Mouse (Mus musculus) hindbrain, embryonic 10.5 days (tissue): ENCODE measurements around the gene Rrp7a. TPM values are rescaled to one million over a fixed set of nuclear protein-coding genes. Genes with fewer than 3 reads are reported as not detected.
A peak's percentile ranks its signal among the peaks of the same experiment; 100 is the strongest.

Source experiments
- DNase-seq: peaks from one replicate; pipeline ENCODE4 v3.0.0-alpha.2; 2017; ENCODE audit warnings: low spot score
- H3K27ac ChIP-seq: fragments of 300-500 bp; sonication (generic); 2 replicates; pipeline ENCODE4 v1.5.1; 2016; ENCODE audit warnings: mild to moderate bottlenecking, moderate library complexity
- H3K27me3 ChIP-seq: fragments of 300-500 bp; sonication (generic); 2 replicates; pipeline ENCODE4 v1.6.1; 2016; ENCODE audit warnings: mild to moderate bottlenecking; ENCODE audit not compliant: poor library complexity, insufficient read depth, severe bottlenecking
- H3K36me3 ChIP-seq: fragments of 300-500 bp; sonication (generic); 2 replicates; pipeline ENCODE4 v1.6.1; 2016; ENCODE audit warnings: mild to moderate bottlenecking, moderate library complexity
- H3K4me1 ChIP-seq: fragments of 300-500 bp; sonication (generic); replicated peaks from 2 replicates; pipeline ENCODE4 v1.6.1; 2016; ENCODE audit warnings: mild to moderate bottlenecking
- H3K4me3 ChIP-seq: fragments of 300-500 bp; sonication (generic); 2 replicates; pipeline ENCODE4 v1.5.1; 2016; ENCODE audit warnings: mild to moderate bottlenecking, moderate library complexity
- H3K9me3 ChIP-seq: fragments of 300-500 bp; sonication (generic); 2 replicates; pipeline ENCODE4 v1.6.1; 2016; ENCODE audit warnings: mild to moderate bottlenecking, moderate library complexity
- WGBS: fragments of 180-500 bp; shearing (Covaris S2); methylation state at CpG from one replicate; pipeline ENCODE4 v1.1.7; 2016; 5-methylcytosine and 5-hydroxymethylcytosine counted together
- polyA plus RNA-seq: library from polyadenylated mRNA; unstranded; fragments of >200 nt; fragmentation: Nextera tagmentation; extraction: Ambion mirVana; gene quantifications from 2 replicates; pipeline ENCODE4 v1.2.1, GENCODE M21; 2016

Gene Rrp7a
- polyA plus RNA-seq, 1 experiment from 2014 or later, result 85.4 TPM

DNA sequence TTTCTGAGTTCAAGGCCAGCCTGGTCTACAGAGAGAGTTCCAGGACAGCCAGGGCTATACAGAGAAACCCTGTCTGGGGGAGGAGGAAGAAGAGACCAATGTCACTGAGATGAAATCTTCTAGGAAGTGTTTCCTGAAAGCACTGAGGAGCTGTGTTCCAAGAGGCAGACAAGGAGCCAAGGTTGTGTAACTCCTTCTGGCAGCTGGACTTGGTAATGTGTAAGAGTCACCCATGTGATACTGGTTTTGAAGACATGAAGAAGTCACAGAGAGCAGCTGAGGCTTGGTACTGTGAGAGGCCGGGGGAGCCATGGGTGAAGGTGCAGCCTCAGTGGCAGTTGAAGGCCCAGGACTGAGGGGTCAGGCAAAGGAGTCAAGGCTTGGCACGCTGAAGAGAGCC lies 28.9 kb downstream of the Rrp7a start:
- 72% methylated on average over 2 of the region's 2 CpGs for whole genome bisulfite sequencing
- Histone ChIP-seq H3K4me1 (peaks cover 18% of the 10 kb centered on the region), H3K36me3 (no peaks in the 10 kb centered on the region), H3K27ac (no peak overlapping the region), H3K4me3 (no peak overlapping the region), H3K9me3 (no peaks in the 10 kb centered on the region), H3K27me3 (peaks cover 43% of the 10 kb centered on the region)
- no peak for DNase-seq

DNA sequence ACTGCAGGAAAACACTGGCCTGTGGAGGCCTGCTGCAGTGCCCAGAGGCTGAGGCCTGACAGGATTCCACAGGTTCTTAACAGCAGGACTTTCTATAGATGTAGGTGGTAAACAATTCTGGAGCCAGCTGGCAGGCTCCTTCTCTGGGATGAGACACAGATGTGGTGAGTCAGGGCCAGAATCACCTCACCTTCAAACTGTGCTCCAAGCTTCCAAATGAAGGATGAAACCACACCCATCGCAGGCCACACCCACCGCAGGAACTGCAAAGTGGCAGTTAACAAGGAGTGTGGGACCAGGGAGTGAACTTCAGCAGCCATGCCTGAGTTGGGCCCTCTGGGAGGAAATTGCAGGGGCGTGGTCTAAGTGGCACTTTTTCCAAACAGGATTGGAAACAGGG lies 31.7 kb downstream of the Rrp7a start:
- peaks cover 51% of the 10 kb centered on the region for H3K27me3 ChIP-seq
- 44% methylated on average over 3 of the region's 3 CpGs for WGBS

DNA sequence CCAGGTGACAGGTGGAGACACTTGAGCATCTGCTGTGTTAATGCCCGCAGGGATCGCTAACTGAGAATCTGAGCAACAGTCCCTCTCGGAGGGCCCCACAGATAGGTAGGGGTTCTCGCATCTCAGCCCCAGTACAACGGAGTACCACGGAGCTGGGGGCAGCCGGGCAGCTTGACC lies 33.3 kb downstream of the Rrp7a start, which contains the start of gene Serhl:
TSS of gene Serhl (plus strand) at position 78 of the 177 bp plus-strand sequence.
- no peak for DNase-seq
- peak within 1 kb of the TSS; percentile 35 for H3K4me3 ChIP-seq
- WGBS, result 13% methylated on average over 7 of the region's 7 CpGs

More for the DNA sequence above, 31.7 kb downstream of the Rrp7a start:
- H3K4me1 ChIP-seq, result peaks cover 23% of the 10 kb centered on the region
- H3K27ac ChIP-seq, result no peak overlapping the region
- no peak for DNase-seq
- no peaks in the 10 kb centered on the region for H3K36me3 ChIP-seq
- no peaks in the 10 kb centered on the region for H3K9me3 ChIP-seq
- no peak overlapping the region for H3K4me3 ChIP-seq

DNA sequence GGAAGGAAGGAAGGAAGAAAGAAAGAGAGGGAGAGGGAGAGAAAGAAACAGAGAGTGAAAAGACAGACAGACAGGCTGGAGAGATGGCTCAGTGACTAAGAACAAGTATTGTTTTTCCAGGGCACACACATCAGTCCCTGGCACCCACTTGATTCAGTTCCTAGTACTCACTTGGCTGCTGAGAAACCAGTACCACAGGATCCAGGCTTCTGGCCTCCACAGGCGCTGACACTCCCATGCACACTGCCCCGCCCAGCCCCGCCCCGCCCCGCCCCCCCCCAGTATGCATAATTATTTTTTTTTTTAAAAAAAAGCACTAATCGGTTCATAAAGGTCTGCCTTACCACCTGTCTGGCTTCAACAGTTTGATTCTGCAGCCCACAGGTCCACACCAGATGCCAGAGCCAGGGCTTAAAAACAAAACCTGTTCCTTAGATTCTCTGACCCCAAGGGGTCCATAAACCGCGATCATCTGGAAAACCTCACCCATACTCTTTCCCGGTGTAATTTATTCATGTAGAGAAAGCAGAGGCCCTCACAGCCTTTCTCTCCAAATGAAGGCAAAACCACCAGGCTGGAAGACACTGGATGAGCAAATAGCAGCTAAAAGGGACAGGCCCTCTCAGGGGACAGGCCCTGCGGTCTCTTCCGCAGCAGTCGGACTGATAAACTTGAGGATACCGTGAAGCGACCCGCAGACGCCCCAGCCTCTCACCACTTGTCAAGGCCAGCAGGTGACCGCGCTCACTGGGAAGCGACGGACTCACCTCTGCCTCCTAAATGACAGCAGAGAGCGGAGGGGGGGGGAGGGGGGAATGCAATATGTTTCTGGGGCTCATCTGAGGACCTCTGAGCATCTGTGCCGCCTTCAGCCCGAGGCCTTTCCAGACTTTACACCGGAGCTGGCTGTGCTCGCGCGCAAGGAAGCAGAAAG lies 33.8 kb downstream of the Rrp7a start:
- H3K9me3 ChIP-seq, result no peaks in the 10 kb centered on the region
- H3K27me3 ChIP-seq, result peaks cover 52% of the 10 kb centered on the region
- no peaks in the 10 kb centered on the region for H3K36me3 ChIP-seq
- H3K4me1 ChIP-seq, result peaks cover 32% of the 10 kb centered on the region
- no peak for DNase-seq
- 3% methylated on average over 27 of the region's 27 CpGs for WGBS
- no peak overlapping the region for H3K27ac ChIP-seq
- peak overlapping the region; percentile 35 for H3K4me3 ChIP-seq

More for the DNA sequence above, 33.3 kb downstream of the Rrp7a start, which contains the start of gene Serhl:
- Histone ChIP-seq H3K36me3 (no peaks in the 10 kb centered on the region), H3K4me1 (peaks cover 27% of the 10 kb centered on the region), H3K9me3 (no peaks in the 10 kb centered on the region), H3K27me3 (peaks cover 52% of the 10 kb centered on the region), H3K27ac (no peak within 1 kb of the TSS)

DNA sequence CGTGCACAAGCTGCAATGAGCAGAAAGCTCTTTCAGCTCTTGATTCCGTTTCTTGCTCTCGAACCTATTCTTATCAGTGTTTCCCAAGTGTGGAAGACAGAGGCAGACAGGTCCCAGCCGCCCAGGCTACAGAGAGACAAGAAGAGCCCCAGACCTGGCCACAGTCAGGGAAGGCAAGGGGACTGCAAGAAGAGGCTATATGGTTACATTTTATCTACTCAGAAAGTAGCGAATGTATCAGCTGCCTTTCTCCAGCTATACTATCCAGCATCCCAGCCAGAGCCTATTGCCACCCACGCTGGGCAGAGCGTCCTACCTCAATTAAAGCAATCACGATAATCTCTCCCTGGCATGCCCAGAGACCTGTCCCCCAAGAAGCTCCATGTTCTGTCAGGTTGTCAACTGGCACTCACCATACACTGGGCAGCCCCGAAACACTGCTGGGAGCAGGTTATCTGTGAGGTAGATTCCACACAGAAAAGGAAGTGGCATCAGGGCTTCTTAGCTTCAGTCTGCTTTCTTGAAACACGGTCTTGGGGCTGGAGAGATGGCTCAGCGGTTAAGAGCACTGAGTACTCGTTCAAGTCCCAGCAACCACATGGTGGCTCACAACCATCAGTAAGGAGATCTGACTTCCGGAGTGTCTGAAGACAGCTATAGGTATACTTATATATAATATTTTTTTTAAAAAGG lies 35.8 kb downstream of the Rrp7a start:
- peaks cover 60% of the 10 kb centered on the region for H3K27me3 ChIP-seq
- H3K4me3 ChIP-seq, result no peak overlapping the region

DNA sequence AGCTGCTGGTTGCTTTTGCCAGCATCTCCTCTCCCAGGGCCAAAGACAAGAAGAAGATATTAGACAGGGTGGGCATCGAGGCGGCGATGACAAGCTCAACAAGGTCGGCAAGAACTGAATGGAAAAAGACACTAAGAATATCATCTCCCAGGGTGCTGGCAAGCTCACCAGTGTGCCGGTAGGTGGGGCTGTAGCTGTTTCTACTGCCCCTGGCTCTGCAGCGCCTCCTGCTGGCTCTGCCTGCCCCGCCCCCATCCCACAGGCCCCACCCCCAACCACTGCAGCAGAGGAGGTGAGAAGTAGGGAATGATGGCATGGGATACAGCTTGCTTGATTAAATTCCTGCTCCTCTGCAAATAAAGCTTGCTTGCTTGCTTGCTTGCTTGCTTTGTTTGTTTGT lies 36.7 kb downstream of the Rrp7a start:
- H3K9me3 ChIP-seq, result no peaks in the 10 kb centered on the region
- no peaks in the 10 kb centered on the region for H3K36me3 ChIP-seq
- no peak overlapping the region for H3K4me3 ChIP-seq
- no peak overlapping the region for H3K27ac ChIP-seq
- H3K4me1 ChIP-seq, result peaks cover 55% of the 10 kb centered on the region
- H3K27me3 ChIP-seq, result peaks cover 57% of the 10 kb centered on the region
- peak; percentile 43 for DNase-seq
- 35% methylated on average over 7 of the region's 7 CpGs for WGBS

More for the DNA sequence above, 35.8 kb downstream of the Rrp7a start:
- Histone ChIP-seq H3K27ac (no peak overlapping the region), H3K36me3 (no peaks in the 10 kb centered on the region), H3K4me1 (peaks cover 46% of the 10 kb centered on the region), H3K9me3 (no peaks in the 10 kb centered on the region)
- 85% methylated on average over 13 of the region's 13 CpGs for WGBS
- DNase-seq, result no peak

DNA sequence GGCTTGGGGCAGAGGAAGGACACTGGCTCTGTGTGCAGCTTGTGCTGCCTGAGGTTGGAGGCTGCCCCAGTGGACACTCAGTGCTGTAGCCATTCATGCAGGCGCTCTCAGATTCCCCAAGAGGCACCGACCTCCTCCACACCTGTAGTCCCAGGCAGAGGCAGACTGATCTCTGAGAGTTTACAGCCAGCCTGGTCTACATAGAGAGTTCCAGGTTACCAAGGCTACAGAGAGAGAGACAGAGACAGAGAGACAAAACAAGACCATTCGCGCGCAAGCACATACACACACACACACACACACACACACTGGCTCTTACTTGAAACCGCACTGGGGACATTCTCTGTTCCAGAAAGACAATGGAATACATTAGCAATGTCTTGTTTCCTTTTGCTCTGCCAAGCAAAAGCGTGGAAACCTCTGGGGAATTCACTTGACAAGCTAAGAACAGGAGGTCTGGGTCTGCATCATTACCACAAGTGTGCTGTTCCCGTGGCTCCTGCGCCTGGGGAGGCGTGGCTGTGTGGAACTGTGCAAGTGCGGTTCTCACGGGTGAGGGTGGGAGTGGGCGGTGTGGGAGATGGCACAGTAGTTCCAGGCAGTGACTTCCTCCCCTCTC lies 38.5 kb downstream of the Rrp7a start:
- Histone ChIP-seq H3K4me3 (no peak overlapping the region), H3K36me3 (no peaks in the 10 kb centered on the region), H3K27me3 (peaks cover 39% of the 10 kb centered on the region), H3K9me3 (no peaks in the 10 kb centered on the region), H3K4me1 (peaks cover 47% of the 10 kb centered on the region), H3K27ac (0 out of 2 replicates have a peak overlapping the region, but pooled peaks have one; percentile 20)
- 58% methylated on average over 13 of the region's 13 CpGs for WGBS
- no peak for DNase-seq

DNA sequence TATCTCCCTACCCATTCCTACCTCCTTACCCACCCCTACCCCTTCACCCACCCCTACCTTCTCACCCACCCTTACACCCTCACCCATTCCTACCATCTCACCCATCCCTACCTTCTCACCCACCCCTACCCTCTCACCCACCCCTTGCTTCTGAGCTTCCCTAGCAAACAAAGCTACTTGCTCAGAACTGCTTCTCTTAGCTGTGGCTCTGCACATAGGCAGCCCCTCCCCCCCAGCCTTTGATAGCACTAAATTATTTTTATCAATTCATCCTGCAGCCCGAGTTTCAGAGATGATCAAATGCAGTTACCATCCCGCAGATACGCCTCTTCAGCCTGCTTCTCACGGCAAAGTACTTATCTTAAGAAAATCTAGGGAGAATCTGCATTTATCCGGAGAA lies 39.1 kb downstream of the Rrp7a start:
- H3K4me1 ChIP-seq, result peaks cover 43% of the 10 kb centered on the region
- DNase-seq, result no peak
- no peak overlapping the region for H3K4me3 ChIP-seq
- 71% methylated on average over 5 of the region's 5 CpGs for WGBS
- peaks cover 33% of the 10 kb centered on the region for H3K27me3 ChIP-seq
- no peaks in the 10 kb centered on the region for H3K36me3 ChIP-seq
- H3K9me3 ChIP-seq, result no peaks in the 10 kb centered on the region
- H3K27ac ChIP-seq, result 0 out of 2 replicates have a peak overlapping the region, but pooled peaks have one; percentile 20

DNA sequence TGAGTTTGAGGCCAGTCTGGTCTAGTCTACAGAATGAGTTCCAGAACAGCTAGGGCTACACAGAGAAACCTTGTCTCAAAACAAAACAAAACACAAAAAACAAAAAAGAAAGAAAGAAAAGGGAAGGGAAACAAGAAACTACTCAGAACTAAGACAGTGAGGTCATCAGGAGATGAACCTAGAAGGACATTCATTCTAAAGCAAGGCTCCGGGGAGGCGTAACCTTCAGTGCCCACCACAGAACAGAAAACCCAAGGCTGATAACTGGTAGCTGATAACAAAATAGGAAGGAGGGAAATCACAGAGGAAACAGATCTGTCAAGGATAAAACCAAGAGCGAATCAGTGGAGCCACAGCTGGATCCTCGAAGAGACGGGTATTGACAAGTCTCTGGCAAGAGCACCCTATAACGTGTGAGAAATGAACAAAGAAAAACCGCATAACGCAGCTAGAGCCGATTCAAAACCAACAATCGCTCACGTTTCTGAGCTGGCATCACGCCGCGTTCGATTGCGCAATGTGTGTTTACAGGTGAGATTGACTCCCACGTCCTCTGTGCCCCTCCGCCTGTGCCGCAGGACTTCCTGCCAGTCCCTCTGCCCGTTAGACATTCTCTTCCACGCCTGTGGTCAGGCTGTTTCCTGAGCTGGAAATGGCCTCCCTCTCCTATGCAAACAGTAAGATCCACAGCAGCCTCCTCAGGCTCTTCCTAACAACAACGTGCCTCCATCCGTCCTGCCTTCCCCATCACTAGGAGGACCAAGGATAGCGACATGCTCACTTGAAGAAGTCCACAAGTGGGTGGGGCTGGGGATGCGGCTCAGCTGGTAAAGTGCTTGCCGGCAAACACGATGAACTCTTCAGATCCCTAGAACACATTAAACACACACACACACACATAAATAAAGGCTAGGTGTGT lies 46.7 kb downstream of the Rrp7a start:
- Histone ChIP-seq H3K4me1 (peaks cover 15% of the 10 kb centered on the region), H3K36me3 (no peaks in the 10 kb centered on the region), H3K9me3 (no peaks in the 10 kb centered on the region), H3K27ac (no peak overlapping the region), H3K4me3 (no peak overlapping the region), H3K27me3 (peaks cover 6% of the 10 kb centered on the region; the same call in 1 of the 2 replicates)
- DNase-seq, result no peak
- WGBS, result 68% methylated on average over 27 of the region's 27 CpGs

DNA sequence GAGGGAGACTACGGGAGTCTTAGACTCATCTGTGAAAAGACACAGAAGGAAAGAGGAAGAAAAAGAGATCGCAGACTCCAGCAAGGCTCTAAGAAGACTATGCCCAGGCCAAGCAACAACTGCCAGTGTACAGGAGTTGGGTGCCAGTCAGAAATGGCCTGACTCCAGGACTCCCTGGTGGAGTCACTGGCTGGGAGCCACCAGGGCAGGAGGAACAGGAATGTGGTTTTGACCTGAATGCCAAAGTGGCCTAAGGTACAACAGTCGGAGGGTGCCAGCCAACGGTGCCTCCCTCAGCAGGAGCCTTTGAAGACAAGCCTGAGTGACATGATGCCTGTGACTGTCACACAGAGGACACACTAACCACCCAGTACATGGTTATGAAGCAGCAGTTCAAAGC lies 48.4 kb downstream of the Rrp7a start:
- DNase-seq, result no peak
- Histone ChIP-seq H3K27ac (no peak overlapping the region), H3K9me3 (no peaks in the 10 kb centered on the region), H3K4me3 (no peak overlapping the region), H3K4me1 (peaks cover 15% of the 10 kb centered on the region), H3K36me3 (no peaks in the 10 kb centered on the region), H3K27me3 (peaks cover 6% of the 10 kb centered on the region; the same call in 1 of the 2 replicates)
- WGBS, result 91% methylated on average over 4 of the region's 4 CpGs

DNA sequence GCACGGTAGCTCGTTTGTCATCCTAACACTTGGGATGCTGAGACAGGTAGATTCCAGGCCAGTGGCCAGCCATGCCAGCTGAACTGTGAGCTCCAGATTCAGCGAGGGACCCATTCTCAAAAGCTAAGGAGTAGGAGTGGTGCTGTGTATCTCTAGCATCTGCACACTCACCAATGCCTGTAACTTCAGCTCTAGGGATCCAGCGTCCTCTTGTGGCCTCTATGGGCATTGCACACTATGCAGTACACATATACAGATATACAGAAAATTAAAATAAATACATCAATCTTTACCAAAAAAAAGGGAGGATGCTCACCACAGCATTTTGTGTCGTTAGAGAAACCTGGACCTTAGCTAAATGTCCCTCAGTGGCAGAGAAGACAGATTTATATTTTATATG lies 50.8 kb downstream of the Rrp7a start:
- no peak for DNase-seq
- Histone ChIP-seq H3K27ac (no peak overlapping the region), H3K36me3 (no peaks in the 10 kb centered on the region), H3K27me3 (peaks cover 6% of the 10 kb centered on the region; the same call in 1 of the 2 replicates), H3K4me1 (peaks cover 11% of the 10 kb centered on the region), H3K9me3 (no peaks in the 10 kb centered on the region), H3K4me3 (no peak overlapping the region)
- WGBS, result 88% methylated on average over 5 of the region's 5 CpGs

DNA sequence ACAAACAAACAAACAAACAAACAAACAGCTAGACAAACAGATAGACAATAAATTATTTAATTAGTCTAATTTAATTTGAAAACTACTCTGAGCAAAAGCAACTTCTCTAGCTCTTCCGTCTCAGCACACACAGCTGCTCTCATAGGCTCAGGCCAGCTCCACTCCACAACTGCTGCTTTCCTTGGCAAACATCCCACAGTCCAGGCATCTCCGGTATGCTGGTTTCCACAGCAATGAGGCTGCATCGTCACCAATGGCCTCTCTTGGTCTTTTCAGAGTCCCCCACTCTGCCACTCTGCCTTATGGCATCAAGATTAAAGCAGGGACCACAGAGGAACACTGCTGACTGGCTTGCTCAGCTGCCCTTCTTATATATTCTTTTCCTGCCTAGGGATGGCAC lies 51.7 kb downstream of the Rrp7a start:
- DNase-seq, result no peak
- H3K27me3 ChIP-seq, result peaks cover 2% of the 10 kb centered on the region; the same call in 1 of the 2 replicates
- no peak overlapping the region for H3K4me3 ChIP-seq
- peaks cover 2% of the 10 kb centered on the region; the same call in 1 of the 2 replicates for H3K4me1 ChIP-seq
- 82% methylated on average over 3 of the region's 3 CpGs for WGBS
- H3K36me3 ChIP-seq, result no peaks in the 10 kb centered on the region
- no peak overlapping the region for H3K27ac ChIP-seq
- H3K9me3 ChIP-seq, result no peaks in the 10 kb centered on the region
